Mouse (Mus musculus) olfactory bulb, adult 2 months (tissue): ENCODE measurements around the gene Fam205a3.
"Not testable (repeated sequence)": the region's sequence is repeated elsewhere in the genome, so short reads cannot be mapped to it uniquely, and the experiment has no call there.

Experiments used
- CTCF ChIP-seq: fragments of 200-500 bp; IDR thresholded peaks from 2 replicates; pipeline ENCODE4 v1.5.1; 2012; ENCODE audit warnings: low read depth, mild to moderate bottlenecking, low read length, moderate library complexity; ENCODE audit not compliant: insufficient read depth
- POLR2A ChIP-seq: fragments of 200-500 bp; IDR thresholded peaks from 2 replicates; pipeline ENCODE4 v1.6.1; 2012; ENCODE audit warnings: mild to moderate bottlenecking, low read depth, low read length, moderate library complexity; ENCODE audit not compliant: insufficient read depth

- not testable (repeated sequence) for TF ChIP-seq CTCF, POLR2A
Observed at GRCm38 (mm10) chr4:42318034-42318433, at the start of gene Fam205a3.
